Mouse (Mus musculus): Measurements from ENCODE around the gene Sh3bp5.
A peak's percentile ranks its signal among the peaks of the same experiment; 100 is the strongest.
"Not testable (repeated sequence)": the region's sequence is repeated elsewhere in the genome, so short reads cannot be mapped to it uniquely, and the experiment has no call there.

The Sh3bp5 gene

DNA sequence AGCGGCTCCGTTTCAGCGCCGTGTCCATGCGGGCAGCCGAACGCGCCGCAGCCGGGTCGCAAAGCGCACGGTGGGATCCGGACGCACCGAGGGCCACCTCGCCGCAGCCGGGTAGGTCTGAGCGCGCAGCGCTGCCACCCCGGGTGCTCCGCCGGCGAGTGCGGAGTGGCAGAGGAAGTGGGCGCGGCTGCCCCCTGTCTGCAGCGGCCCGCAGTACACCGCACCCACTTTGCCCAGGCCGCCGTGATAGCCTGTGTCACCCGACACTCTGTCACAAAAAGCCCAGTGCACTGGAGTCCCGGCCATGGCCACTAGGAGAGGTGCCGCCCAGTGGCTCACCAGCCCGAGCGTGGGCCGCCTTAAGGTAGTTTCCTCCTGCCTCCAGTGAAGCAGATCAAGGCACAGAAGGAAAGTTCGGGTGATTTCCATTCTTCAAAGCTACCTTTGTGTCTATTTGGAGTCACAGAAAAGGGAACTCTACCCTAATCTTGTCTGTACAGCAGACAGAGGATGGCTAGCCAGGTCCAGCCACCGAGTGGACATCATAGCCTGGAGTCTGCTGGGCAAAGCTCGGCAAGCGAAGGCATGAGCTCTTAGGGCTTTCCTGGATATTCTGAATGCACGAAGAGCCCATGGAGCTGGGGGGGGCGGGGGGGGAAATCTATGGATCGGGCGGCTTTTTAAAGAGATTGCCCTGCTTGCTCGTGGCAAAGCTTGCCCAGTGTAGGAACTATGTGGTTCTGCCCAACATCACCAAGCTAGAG, at the start of gene Sh3bp5:
TSS of gene Sh3bp5 (minus strand) at position 149 of the 764 bp plus-strand sequence.
- peak; percentile 97 to 99 for DNase-seq (ENCODE audit: low spot score in 2 of 2)

DNA sequence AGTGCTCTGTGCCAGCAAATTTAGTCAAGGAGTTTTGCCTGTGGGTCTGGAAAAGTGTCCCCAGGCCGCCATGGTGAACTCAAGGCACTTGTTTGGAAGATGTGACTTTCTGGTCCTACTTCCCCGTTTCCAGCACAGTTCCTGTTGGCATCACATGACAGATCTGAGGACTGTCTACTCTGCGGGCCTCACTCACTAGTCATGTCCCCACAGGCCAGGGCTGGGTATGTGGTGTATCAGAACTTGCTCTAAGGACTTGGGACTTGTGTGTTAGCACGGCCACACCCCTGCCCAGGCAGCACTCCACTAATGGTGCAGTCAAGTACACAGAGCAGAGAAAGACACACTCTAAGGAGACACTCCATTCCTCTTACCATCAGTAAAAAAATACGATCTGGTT, 46.5 kb upstream of the Sh3bp5 start:
- no peak for DNase-seq (ENCODE audit: low spot score in 2 of 2)

GRCm38 (mm10) chr14:31473297-31473696, 37.4 kb upstream of the Sh3bp5 start:
- no peak for DNase-seq (ENCODE audit: low spot score in 2 of 2)

- DNase-seq (ENCODE audit: low spot score in 2 of 2): peak; percentile 37 to 69
These were observed 36.7 kb upstream of the Sh3bp5 start for GRCm38 (mm10) chr14:31472451-31473061.

DNA sequence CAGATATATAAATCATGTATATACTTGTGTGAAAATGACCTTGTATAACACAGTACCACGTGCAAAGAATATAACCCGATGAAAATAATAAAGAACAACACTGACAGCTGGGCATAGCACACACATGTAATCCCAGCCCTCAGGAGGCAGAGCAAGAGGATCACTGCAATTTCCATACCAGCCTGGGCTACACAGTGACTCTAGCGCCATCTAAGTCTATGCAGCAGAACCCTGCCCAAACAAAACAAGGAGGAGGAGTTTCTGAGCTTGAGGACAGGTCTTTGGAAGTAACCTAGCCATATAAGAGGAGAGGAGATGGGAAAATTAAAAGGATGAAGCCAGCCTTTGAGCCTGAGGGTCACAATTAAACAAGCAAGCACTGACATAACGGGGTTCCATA, 33.8 kb upstream of the Sh3bp5 start:
- no peak for DNase-seq (ENCODE audit: low spot score in 2 of 2)

GRCm38 (mm10) chr14:31464176-31464575, 28.3 kb upstream of the Sh3bp5 start:
- no peak for DNase-seq (ENCODE audit: low spot score in 2 of 2)

DNA sequence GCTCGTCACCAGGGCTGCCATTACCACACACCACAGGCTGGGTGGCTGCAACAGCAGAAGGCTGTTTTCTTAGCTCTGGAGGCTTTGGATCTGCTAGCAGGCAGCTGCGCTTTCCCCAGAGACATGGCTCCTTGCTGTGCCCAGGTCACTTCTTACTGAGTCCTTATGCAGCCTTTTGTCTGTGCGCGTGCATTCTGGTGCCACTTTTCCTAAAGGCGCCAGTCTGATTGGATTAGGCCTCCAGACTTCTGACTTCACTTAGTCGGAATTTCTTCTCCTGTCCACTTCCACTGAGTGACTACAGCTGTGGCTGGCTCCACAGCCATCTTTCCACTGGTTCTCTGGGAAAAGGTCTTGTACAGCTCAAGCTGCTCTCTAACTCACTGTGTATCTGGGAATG, 27.0 kb upstream of the Sh3bp5 start:
- DNase-seq (ENCODE audit: low spot score in 2 of 2): no peak

- DNase-seq (ENCODE audit: low spot score in 2 of 2): not testable (repeated sequence)
These were observed 26.3 kb upstream of the Sh3bp5 start for GRCm38 (mm10) chr14:31462226-31462625.

- DNase-seq (ENCODE audit: low spot score in 2 of 2): no peak
These were observed 22.1 kb upstream of the Sh3bp5 start for GRCm38 (mm10) chr14:31458006-31458405.

DNA sequence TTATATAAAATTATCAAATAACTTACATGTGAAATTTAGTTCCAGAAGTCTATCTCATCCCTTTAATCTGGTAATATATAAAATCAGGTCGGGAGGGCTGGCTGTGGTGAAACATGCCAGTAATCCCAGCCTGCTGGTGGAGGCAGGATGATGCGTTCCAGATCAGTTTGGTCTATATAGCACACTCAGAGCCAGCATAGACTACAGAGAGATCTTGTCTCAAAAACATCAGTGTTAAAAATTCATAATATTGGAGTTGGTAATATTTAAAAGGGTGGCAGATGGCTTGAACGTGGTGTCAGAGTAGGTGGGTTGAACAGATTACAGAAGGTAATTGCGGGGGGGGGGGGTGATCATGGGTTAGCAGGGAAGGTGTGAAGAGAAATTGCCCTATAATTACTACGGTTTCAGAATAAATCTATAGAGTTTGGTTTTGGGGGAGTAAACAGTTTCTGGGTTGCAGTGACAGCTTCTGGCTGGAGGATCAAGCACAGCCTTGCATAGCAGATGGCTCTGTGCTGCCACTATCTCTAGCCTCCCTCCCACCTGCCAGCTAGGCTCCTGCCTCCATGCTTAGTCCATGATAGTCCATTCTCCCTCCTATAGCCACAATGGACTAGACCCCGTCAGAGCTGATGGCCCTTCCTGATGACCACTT, 20.3 kb upstream of the Sh3bp5 start:
- no peak for DNase-seq (ENCODE audit: low spot score in 2 of 2)

DNA sequence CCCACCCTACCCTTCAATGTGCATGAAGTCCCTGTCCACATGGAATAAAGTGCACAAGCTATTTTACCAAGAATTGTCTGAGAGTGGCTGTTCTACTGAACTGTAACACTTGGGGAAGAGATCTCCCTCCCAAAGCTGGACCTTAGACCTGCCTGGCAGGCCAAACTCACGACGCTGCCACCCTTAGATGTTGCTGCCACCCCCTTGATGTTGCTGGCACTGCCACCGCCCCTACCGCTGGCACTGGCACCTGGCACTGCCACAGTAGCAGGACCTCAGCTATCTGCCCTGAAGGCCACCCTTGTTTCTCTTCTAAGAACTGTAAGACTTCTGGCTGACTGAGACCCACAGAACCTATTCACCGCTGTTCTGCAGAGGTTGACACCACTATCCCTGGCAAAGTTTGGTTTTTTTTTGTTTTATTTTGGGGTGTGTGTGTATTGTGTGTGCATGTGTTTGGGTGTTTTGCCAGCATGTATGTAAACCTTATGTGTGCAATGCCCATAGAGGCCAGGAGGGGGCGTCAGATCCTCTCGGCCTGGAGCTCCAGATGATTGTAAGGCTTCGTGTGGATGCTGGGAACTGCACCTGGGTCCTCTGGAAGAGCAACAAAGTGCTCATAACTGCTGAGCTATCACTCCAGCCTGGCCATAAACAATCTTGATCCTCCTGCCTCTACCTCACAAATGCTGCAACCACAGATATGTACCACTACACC, 19.1 kb upstream of the Sh3bp5 start:
- no peak for DNase-seq (ENCODE audit: low spot score in 2 of 2)

GRCm38 (mm10) chr14:31453946-31454345, 18.1 kb upstream of the Sh3bp5 start:
- not testable (repeated sequence) for DNase-seq (ENCODE audit: low spot score in 2 of 2)

DNA sequence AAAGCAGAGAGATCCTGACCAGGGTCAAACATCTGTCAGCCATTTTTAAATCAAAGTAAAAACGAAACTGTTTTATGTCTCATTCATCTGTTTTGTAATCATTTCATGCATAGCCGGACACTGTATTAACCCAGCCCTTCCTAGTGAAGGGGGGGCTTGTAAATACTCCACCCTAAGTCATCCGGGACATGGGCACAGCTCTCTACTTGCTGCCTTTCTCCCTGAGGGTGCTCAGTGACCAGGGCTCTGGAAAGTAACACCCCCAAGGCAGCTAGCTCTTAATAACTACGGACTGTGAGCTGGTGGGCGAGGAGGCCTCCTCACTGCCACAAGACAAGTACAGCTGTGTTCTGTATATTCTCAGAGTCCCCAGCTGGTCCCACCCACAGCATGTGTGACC, 13.1 kb upstream of the Sh3bp5 start:
- DNase-seq (ENCODE audit: low spot score in 2 of 2): no peak

DNA sequence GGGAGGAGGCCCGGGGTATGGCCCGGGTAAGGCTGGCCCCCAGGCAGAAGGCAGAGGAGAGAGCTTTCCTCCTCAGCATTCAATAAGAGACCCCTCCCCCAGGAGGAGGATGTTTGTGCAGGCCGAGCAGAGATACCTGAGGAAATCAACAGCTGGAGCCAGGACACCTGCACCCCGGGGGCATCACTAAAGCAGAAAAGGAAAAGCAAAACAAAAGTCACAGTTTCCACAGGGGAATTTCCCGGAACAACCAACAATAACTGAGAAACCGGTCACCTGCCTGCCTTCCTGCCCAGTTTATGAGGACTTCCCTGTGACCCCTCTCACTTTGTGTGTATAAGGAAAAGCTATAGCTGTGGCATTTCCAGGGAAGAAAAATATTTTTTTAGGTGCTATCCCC, 7.7 kb upstream of the Sh3bp5 start:
- DNase-seq (ENCODE audit: low spot score in 2 of 2): no peak

GRCm38 (mm10) chr14:31440725-31441124, 4.8 kb upstream of the Sh3bp5 start:
- DNase-seq (ENCODE audit: low spot score in 2 of 2): no peak

DNA sequence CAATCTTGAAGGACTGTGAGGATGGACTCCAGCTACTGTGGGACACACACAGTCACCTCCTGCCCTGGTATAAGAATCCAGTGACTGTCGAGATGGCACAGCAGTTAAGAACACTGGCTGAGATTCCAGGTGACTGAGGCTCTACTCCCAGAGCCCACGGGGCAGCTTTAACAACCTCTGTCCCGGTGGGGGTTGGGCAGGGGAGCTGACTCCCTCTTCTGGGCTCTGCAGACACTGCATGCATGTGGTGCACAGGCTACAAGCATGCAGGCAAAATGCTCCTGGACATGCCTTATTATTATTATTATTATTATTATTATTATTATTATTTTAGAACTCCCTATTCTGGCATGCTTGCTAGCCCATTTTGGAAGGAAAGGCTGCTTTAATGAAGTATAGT, 4.4 kb upstream of the Sh3bp5 start:
- no peak for DNase-seq (ENCODE audit: low spot score in 2 of 2)

DNA sequence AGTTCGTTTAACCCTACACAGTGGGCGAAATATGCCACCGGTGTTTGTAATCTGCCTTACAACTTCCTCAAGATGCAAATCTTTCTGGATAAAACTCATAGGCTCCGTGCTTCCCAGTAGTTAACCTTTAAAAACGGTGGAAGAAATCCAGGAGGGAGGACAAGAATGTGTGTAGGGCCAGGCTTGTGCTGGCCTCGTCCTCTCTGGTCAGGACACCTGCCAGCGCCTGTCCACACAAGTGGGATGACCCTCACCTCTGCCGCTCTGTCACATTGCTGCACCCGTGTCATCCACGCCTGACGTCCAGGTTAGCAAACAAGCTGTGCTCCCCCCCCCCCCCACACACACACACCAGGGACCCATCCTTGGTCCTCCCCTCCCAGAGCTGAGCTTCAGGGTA, 3.4 kb upstream of the Sh3bp5 start:
- DNase-seq (ENCODE audit: low spot score in 2 of 2): no peak

DNA sequence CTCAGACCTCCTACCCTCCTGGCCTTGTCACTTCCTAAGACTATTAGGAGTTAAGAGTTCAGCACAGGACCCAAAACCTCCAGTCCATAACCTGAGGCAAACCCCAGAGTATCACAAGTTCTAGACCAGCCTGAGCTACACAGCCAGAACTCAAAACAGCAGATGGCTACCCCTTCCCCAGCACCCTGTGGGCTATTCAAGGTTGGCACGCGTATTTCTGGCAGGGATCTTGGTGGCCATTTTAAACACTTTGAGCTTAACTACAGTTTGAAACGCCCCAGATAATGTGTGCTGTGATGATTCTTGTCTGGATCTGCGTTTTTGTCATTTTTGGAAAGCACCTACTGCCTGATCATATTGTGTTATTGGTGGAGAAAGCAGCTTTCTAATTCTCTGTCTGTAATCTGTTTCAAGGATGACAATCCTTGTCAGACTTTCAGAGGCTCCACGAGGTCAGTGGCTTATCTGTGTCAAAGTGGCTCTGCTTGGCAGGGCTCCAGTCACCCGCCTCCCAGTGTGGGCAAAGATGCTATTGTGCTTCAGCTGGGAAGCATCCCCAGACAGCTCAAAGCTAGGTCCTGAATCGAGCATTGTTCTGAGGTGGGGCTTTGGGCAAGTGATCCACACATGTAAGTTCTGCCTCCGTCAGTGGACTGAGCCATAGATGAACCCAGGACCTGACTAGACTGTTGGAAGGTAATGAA, 2.1 kb upstream of the Sh3bp5 start:
- peak in 1 of 2 experiments; percentile 17 for DNase-seq (ENCODE audit: low spot score in 2 of 2)

GRCm38 (mm10) chr14:31435018-31435915, 611 bp downstream of the Sh3bp5 start:
- DNase-seq (ENCODE audit: low spot score in 2 of 2): peak in 1 of 2 experiments; percentile 57

DNA sequence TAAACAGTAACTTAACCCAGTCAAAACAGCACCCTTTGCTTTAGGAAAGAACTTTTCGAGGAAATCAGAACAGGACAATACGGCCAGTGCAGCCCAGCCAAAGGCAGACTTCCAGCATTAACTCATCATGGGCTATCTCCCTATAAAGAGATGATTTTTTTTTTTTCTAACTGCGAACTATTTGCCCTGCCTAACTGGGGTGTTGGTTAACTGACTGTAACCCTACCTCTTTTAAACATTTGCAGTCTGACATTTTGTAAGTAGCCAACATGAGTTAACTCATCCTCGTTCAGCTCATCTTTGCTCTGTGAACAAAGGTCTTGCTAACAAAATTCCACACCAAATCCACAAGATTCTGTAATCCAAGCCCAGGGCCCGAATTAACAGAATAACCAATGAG, 1.5 kb downstream of the Sh3bp5 start:
- DNase-seq (ENCODE audit: low spot score in 2 of 2): no peak

All from cerebellum, postnatal 4 days (tissue).